Mouse (Mus musculus) heart, postnatal 0 days (tissue): ENCODE data around the gene Tmem127. TPM values are rescaled to one million over a fixed set of nuclear protein-coding genes. Genes with fewer than 3 reads are reported as not detected.

Source experiments
- ATAC-seq: fragments of 200-750 bp; cut with Nextera tagmentation; 2 replicates; pipeline ENCODE4 v1.8.0; 2017; ENCODE audit warnings: low read depth, moderate number of reproducible peaks, moderate library complexity; ENCODE audit not compliant: insufficient read depth
- DNase-seq: peaks from one replicate; pipeline ENCODE4 v3.0.0-alpha.2; 2016; ENCODE audit warnings: low spot score
- H3K27ac ChIP-seq: fragments of 300-500 bp; sonication (generic); 2 replicates; pipeline ENCODE4 v1.5.1; 2014; ENCODE audit warnings: low read depth, mild to moderate bottlenecking
- H3K27me3 ChIP-seq: fragments of 300-500 bp; sonication (generic); 2 replicates; pipeline ENCODE4 v1.6.1; 2014; ENCODE audit warnings: low read length, mixed read lengths; ENCODE audit not compliant: control insufficient read depth, insufficient read depth
- H3K36me3 ChIP-seq: fragments of 300-500 bp; sonication (generic); replicated peaks from 2 replicates; pipeline ENCODE4 v1.6.1; 2014; ENCODE audit warnings: low read length, mixed read lengths; ENCODE audit not compliant: control insufficient read depth, insufficient read depth
- H3K4me1 ChIP-seq: fragments of 300-500 bp; sonication (generic); 2 replicates; pipeline ENCODE4 v1.6.1; 2014; ENCODE audit warnings: antibody characterized with exemption; ENCODE audit not compliant: control insufficient read depth, insufficient read depth
- H3K4me2 ChIP-seq: fragments of 300-500 bp; sonication (generic); 2 replicates; pipeline ENCODE4 v1.6.1; 2014; ENCODE audit warnings: low read depth, mild to moderate bottlenecking, low read length, moderate library complexity
- H3K4me3 ChIP-seq: fragments of 300-500 bp; sonication (generic); 2 replicates; pipeline ENCODE4 v1.5.1; 2014; ENCODE audit warnings: low read depth, low read length
- H3K9ac ChIP-seq: fragments of 300-500 bp; sonication (generic); replicated peaks from 2 replicates; pipeline ENCODE4 v1.6.1; 2014; ENCODE audit warnings: low read depth, low read length, mixed read lengths
- H3K9me3 ChIP-seq: fragments of 300-500 bp; sonication (generic); replicated peaks from 2 replicates; pipeline ENCODE4 v1.6.1; 2016; ENCODE audit warnings: low read length; ENCODE audit not compliant: control insufficient read depth
- CTCF ChIP-seq: IDR thresholded peaks from 2 replicates; pipeline ENCODE4 v1.5.1; 2016; ENCODE audit warnings: antibody characterized with exemption, control low read depth, low read depth
- EP300 ChIP-seq: IDR thresholded peaks from 2 replicates; pipeline ENCODE4 v1.6.1; 2016; ENCODE audit warnings: antibody characterized with exemption, low read depth
- WGBS: fragments of 180-500 bp; shearing (Covaris S2); extraction: QIAGEN DNeasy Blood & Tissue Kit; methylation state at CpG from one replicate; pipeline ENCODE4 v1.1.7; 2014; 5-methylcytosine and 5-hydroxymethylcytosine counted together
- polyA plus RNA-seq: library from polyadenylated mRNA; unstranded; fragments of >200 nt; fragmentation: Nextera tagmentation; extraction: Ambion mirVana; gene quantifications from 2 replicates; pipeline ENCODE4 v1.2.1, GENCODE M21; 2015
- total RNA-seq: library from RNA; depleted of rRNA; stranded (reverse); fragments of >200 nt; gene quantifications from 2 replicates; pipeline ENCODE4 v1.2.3, GENCODE M21; 2014; ENCODE audit warnings: low replicate concordance; rRNA removed

Tmem127 gene
- total and polyA plus RNA-seq, 2 experiments from 2014 or later = 22.1 to 75.3 TPM

DNA sequence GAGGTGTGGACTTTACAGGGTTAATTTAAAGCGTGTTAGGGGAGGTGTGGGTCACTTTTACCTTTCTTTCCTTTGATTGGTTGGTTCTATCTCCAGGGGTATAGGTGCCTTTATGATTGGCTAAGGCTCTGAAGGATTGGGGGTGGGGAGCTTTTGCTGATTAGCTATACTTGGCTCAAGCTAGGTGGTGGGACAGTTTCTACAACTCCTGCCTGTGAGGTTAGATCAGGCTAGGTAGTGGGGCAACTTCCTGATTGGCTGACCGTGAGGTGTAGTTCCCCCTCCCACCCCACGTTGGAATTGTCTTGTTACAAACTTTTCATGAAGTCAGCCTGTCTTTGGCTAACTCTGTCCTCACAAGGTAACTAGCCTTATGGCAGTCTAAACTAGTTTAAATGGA, 59.5 kb downstream of the Tmem127 start:
- H3K4me1 ChIP-seq = no peaks in the 10 kb centered on the region
- H3K27me3 ChIP-seq = no peaks in the 10 kb centered on the region
- H3K4me2 ChIP-seq = no peak overlapping the region
- 44% methylated on average over 3 of the region's 3 CpGs for WGBS
- DNase-seq (no peak), ATAC-seq (no peak)
- no peak overlapping the region for H3K4me3 ChIP-seq
- no peaks in the 10 kb centered on the region for H3K36me3 ChIP-seq
- no peak overlapping the region for H3K27ac ChIP-seq
- H3K9ac ChIP-seq = no peak overlapping the region
- no peaks in the 10 kb centered on the region for H3K9me3 ChIP-seq
- no peak for TF ChIP-seq EP300
- no peak for TF ChIP-seq CTCF

- Histone ChIP-seq H3K4me1 (no peaks in the 10 kb centered on the region), H3K27me3 (no peaks in the 10 kb centered on the region), H3K27ac (no peak overlapping the region), H3K4me2 (no peak overlapping the region), H3K36me3 (no peaks in the 10 kb centered on the region), H3K4me3 (no peak overlapping the region), H3K9me3 (no peaks in the 10 kb centered on the region), H3K9ac (no peak overlapping the region)
- DNase-seq (no peak), ATAC-seq (no peak)
- TF ChIP-seq EP300 = no peak
- peak; percentile 41; the same call in 1 of the 2 replicates for TF ChIP-seq CTCF
- WGBS = 95% methylated on average over 2 of the region's 2 CpGs
These were observed 61.0 kb downstream of the Tmem127 start for GRCm38 (mm10) chr2:127308660-127309059.

DNA sequence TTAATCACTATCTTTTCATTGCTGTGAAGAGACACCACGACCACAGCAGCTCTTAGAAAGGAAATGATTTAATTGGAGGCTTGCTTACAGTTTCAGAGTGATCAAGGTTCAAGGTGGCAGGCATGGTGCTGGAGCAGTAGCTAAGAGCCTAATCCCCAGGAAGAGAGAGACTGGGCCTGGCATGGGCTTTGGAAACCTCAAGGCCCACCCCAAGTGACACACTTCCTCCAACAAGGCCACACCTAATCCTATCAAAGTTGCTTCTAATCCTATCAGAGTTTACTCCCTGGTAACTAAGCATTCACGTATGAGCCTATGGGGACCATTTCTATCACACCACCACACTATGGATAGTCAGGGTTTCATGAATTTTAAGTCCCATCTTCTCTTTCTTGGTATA, 62.5 kb downstream of the Tmem127 start:
- no peaks in the 10 kb centered on the region for H3K27me3 ChIP-seq
- DNase-seq = no peak
- no peaks in the 10 kb centered on the region for H3K36me3 ChIP-seq
- no peak overlapping the region for H3K27ac ChIP-seq
- H3K9me3 ChIP-seq = no peaks in the 10 kb centered on the region
- ATAC-seq = no peak
- H3K4me1 ChIP-seq = no peaks in the 10 kb centered on the region
- no peak for TF ChIP-seq EP300
- TF ChIP-seq CTCF = no peak
- H3K4me2 ChIP-seq = no peak overlapping the region
- no peak overlapping the region for H3K4me3 ChIP-seq
- 40% methylated on average over 2 of the region's 2 CpGs for WGBS
- H3K9ac ChIP-seq = no peak overlapping the region

- H3K4me2 ChIP-seq = no peak overlapping the region
- no peaks in the 10 kb centered on the region for H3K36me3 ChIP-seq
- DNase-seq = no peak
- H3K4me1 ChIP-seq = no peaks in the 10 kb centered on the region
- no peaks in the 10 kb centered on the region for H3K9me3 ChIP-seq
- 88% methylated on average over 7 of the region's 7 CpGs for WGBS
- no peak for TF ChIP-seq CTCF
- no peak for TF ChIP-seq EP300
- H3K9ac ChIP-seq = no peak overlapping the region
- H3K27ac ChIP-seq = no peak overlapping the region
- H3K27me3 ChIP-seq = no peaks in the 10 kb centered on the region
- ATAC-seq = no peak
- H3K4me3 ChIP-seq = no peak overlapping the region
These were observed 63.0 kb downstream of the Tmem127 start for GRCm38 (mm10) chr2:127310685-127311084.

Other genes starting within 250 kb of the Tmem127 start
- 5.1 and 8.3 TPM in 2 replicates for gene Ap4e1, start 239.2 kb upstream of the Tmem127 start, total RNA-seq
- gene Ap4e1, start 239.2 kb upstream of the Tmem127 start, polyA plus RNA-seq = 4.0 and 4.1 TPM in 2 replicates
- gene Blvra, start 177.2 kb upstream of the Tmem127 start, total RNA-seq = 16.0 and 27.0 TPM in 2 replicates
- gene Blvra, start 177.2 kb upstream of the Tmem127 start, polyA plus RNA-seq = 37.6 and 43.6 TPM in 2 replicates
- 17.0 and 33.4 TPM in 2 replicates for gene Ncaph, start 114.0 kb upstream of the Tmem127 start, total RNA-seq
- 14.7 and 15.6 TPM in 2 replicates for gene Ncaph, start 114.0 kb upstream of the Tmem127 start, polyA plus RNA-seq
- gene Itpripl1, start 104.5 kb upstream of the Tmem127 start, total RNA-seq = 9.4 and 13.6 TPM in 2 replicates
- gene Itpripl1, start 104.5 kb upstream of the Tmem127 start, polyA plus RNA-seq = 9.8 and 10.2 TPM in 2 replicates
- 0.27 TPM in 1 of 2 replicates, not detected in the other for gene 1810024B03Rik, start 39.6 kb upstream of the Tmem127 start, total RNA-seq
- gene 1810024B03Rik, start 39.6 kb upstream of the Tmem127 start, polyA plus RNA-seq = 1.6 and 1.9 TPM in 2 replicates
- gene Snrnp200, start 39.5 kb upstream of the Tmem127 start, total RNA-seq = 60.0 and 62.2 TPM in 2 replicates
- 33.3 and 36.7 TPM in 2 replicates for gene Snrnp200, start 39.5 kb upstream of the Tmem127 start, polyA plus RNA-seq
- 38.0 and 65.9 TPM in 2 replicates for gene Ciao1, start 92 bp upstream of the Tmem127 start, total RNA-seq
- gene Ciao1, start 92 bp upstream of the Tmem127 start, polyA plus RNA-seq = 53.7 and 59.5 TPM in 2 replicates
- gene Stard7, start 22.3 kb downstream of the Tmem127 start, total RNA-seq = 228 and 244 TPM in 2 replicates
- 109 and 123 TPM in 2 replicates for gene Stard7, start 22.3 kb downstream of the Tmem127 start, polyA plus RNA-seq
- gene Dusp2, start 88.3 kb downstream of the Tmem127 start, total RNA-seq = 6.8 and 13.8 TPM in 2 replicates
- 5.1 and 7.3 TPM in 2 replicates for gene Dusp2, start 88.3 kb downstream of the Tmem127 start, polyA plus RNA-seq
- not detected in 2 replicates for gene Astl, start 90.7 kb downstream of the Tmem127 start, total RNA-seq
- gene Astl, start 90.7 kb downstream of the Tmem127 start, polyA plus RNA-seq = not detected in 2 replicates
- gene Adra2b, start 115.3 kb downstream of the Tmem127 start, total RNA-seq = 1.1 and 2.0 TPM in 2 replicates
- gene Adra2b, start 115.3 kb downstream of the Tmem127 start, polyA plus RNA-seq = 0.67 and 0.71 TPM in 2 replicates
- 0.04 and 0.08 TPM in 2 replicates for gene Gpat2, start 177.3 kb downstream of the Tmem127 start, total RNA-seq
- gene Gpat2, start 177.3 kb downstream of the Tmem127 start, polyA plus RNA-seq = 0.04 and 0.20 TPM in 2 replicates
- 30.3 and 58.0 TPM in 2 replicates for gene Fahd2a, start 196.7 kb downstream of the Tmem127 start, total RNA-seq
- gene Fahd2a, start 196.7 kb downstream of the Tmem127 start, polyA plus RNA-seq = 37.9 and 43.3 TPM in 2 replicates